Mouse (Mus musculus) ES-Bruce4 (cell line): ENCODE measurements around the gene Rap2b.

Experiments
- CTCF ChIP-seq: IDR thresholded peaks from one replicate; pipeline ENCODE4 v1.8.1; 2011; ENCODE audit warnings: low read depth, low read length
- EP300 ChIP-seq: IDR thresholded peaks from 2 replicates; pipeline ENCODE4 v1.6.1; 2011; ENCODE audit warnings: low read depth, low read length; ENCODE audit not compliant: insufficient read depth
- POLR2A ChIP-seq: IDR thresholded peaks from one replicate; pipeline ENCODE4 v1.8.1; 2011; ENCODE audit warnings: low read length; ENCODE audit not compliant: insufficient read depth

DNA sequence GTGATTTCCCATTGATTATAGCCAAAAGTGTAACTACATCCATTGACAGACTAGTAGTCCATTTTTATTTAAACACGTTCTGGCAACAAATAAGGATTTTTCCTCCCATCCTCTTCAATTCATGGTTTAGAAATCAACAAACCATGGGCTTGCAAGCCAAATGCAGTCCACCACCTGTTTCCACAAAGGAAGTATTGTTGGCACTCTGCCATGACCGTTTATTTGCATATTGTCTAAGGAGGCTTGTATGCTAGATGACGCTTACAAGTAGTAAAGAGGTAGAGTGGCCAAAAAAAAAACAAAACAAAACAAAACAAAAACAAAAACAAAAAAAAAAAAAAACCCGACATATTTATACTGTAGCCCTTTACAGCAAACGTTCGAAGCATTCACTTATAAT is 3.3 kb upstream of the Rap2b start:
- TF ChIP-seq CTCF, result no peak
- TF ChIP-seq POLR2A, result no peak
- TF ChIP-seq EP300, result no peak
